Mouse (Mus musculus) cerebellum, adult 2 months (tissue): Measurements from ENCODE around the gene Lamb2. TPM values are rescaled to one million over a fixed set of nuclear protein-coding genes. Genes with fewer than 3 reads are reported as not detected.
A peak's percentile ranks its signal among the peaks of the same experiment; 100 is the strongest.

ENCODE experiments used
- DNase-seq, 2 experiments: peaks; one replicate each; pipeline ENCODE4 v3.0.0; 2021
- H3K27ac ChIP-seq: fragments of 200-500 bp; 2 replicates; pipeline ENCODE4 v1.5.1; 2012; ENCODE audit warnings: low read length, control low read depth, inconsistent platforms; ENCODE audit not compliant: insufficient read depth
- H3K27me3 ChIP-seq: fragments of 200-500 bp; 2 replicates; pipeline ENCODE4 v1.6.1; 2012; ENCODE audit warnings: inconsistent platforms, mild to moderate bottlenecking, low read length, moderate library complexity; ENCODE audit not compliant: control insufficient read depth, insufficient read depth
- H3K4me1 ChIP-seq: fragments of 200-500 bp; 2 replicates; pipeline ENCODE4 v1.6.1; 2011; ENCODE audit warnings: low read length; ENCODE audit not compliant: control insufficient read depth, insufficient read depth
- H3K4me3 ChIP-seq: fragments of 200-500 bp; replicated peaks from 2 replicates; pipeline ENCODE3; 2011; ENCODE audit warnings: mild to moderate bottlenecking, low read depth, low read length, control low read depth; ENCODE audit not compliant: insufficient read depth
- CTCF ChIP-seq: fragments of 200-500 bp; IDR thresholded peaks from 2 replicates; pipeline ENCODE4 v1.5.1; 2011; ENCODE audit warnings: low read depth, mild to moderate bottlenecking, control low read depth, low read length, moderate library complexity, borderline replicate concordance; ENCODE audit not compliant: insufficient read depth
- POLR2A ChIP-seq: fragments of 200-500 bp; IDR thresholded peaks from 2 replicates; pipeline ENCODE4 v1.6.1; 2011; ENCODE audit warnings: low read length, control low read depth, borderline replicate concordance; ENCODE audit not compliant: insufficient read depth
- WGBS: fragments of 180-500 bp; shearing (Covaris S2); methylation state at CpG from one replicate; pipeline ENCODE4 v1.1.7; 2018; 5-methylcytosine and 5-hydroxymethylcytosine counted together
- polyA plus RNA-seq: library from polyadenylated mRNA; depleted of rRNA; stranded (reverse); fragments of >200 nt; gene quantifications from 2 replicates; pipeline ENCODE4 v1.2.3, GENCODE M21; 2012

Gene Lamb2
- polyA plus RNA-seq, 1 experiment: 34.2 TPM

GRCm38 (mm10) chr9:108481520-108482210, 2.1 kb downstream of the Lamb2 start:
- Histone ChIP-seq H3K27ac (no peak overlapping the region), H3K27me3 (no peaks in the 10 kb centered on the region), H3K4me1 (no peaks in the 10 kb centered on the region), H3K4me3 (no peak overlapping the region)
- no peak for TF ChIP-seq CTCF
- TF ChIP-seq POLR2A: no peak
- no peak for DNase-seq
- WGBS: 81% methylated on average over 19 of the region's 19 CpGs

GRCm38 (mm10) chr9:108483051-108483790, 3.7 kb downstream of the Lamb2 start:
- DNase-seq: no peak
- no peaks in the 10 kb centered on the region for H3K4me1 ChIP-seq
- WGBS: 90% methylated on average over 18 of the region's 18 CpGs
- no peak overlapping the region for H3K27ac ChIP-seq
- H3K4me3 ChIP-seq: no peak overlapping the region
- TF ChIP-seq POLR2A (no peak), CTCF (no peak)
- H3K27me3 ChIP-seq: no peaks in the 10 kb centered on the region

GRCm38 (mm10) chr9:108484021-108484420, 4.5 kb downstream of the Lamb2 start:
- 93% methylated on average over 15 of the region's 15 CpGs for WGBS
- TF ChIP-seq POLR2A: no peak
- TF ChIP-seq CTCF: no peak
- Histone ChIP-seq H3K27ac (no peak overlapping the region), H3K4me3 (no peak overlapping the region), H3K4me1 (peaks cover under 1% of the 10 kb centered on the region), H3K27me3 (no peaks in the 10 kb centered on the region)
- DNase-seq: no peak

GRCm38 (mm10) chr9:108485301-108485875, 5.9 kb downstream of the Lamb2 start:
- 91% methylated on average over 19 of the region's 19 CpGs for WGBS
- Histone ChIP-seq H3K4me3 (no peak overlapping the region), H3K4me1 (peaks cover 7% of the 10 kb centered on the region), H3K27ac (no peak overlapping the region), H3K27me3 (no peaks in the 10 kb centered on the region)
- DNase-seq: no peak
- TF ChIP-seq POLR2A (no peak), CTCF (no peak)

- WGBS: 90% methylated on average over 8 of the region's 8 CpGs
- H3K4me3 ChIP-seq: no peak overlapping the region
- TF ChIP-seq CTCF: no peak
- TF ChIP-seq POLR2A: no peak
Observed at GRCm38 (mm10) chr9:108486973-108487530, 7.5 kb downstream of the Lamb2 start.

GRCm38 (mm10) chr9:108488403-108488802, 8.9 kb downstream of the Lamb2 start:
- no peak overlapping the region for H3K4me3 ChIP-seq
- TF ChIP-seq CTCF: no peak
- no peak for TF ChIP-seq POLR2A
- H3K4me1 ChIP-seq: peaks cover 16% of the 10 kb centered on the region
- H3K27ac ChIP-seq: no peak overlapping the region
- no peaks in the 10 kb centered on the region for H3K27me3 ChIP-seq
- no peak for DNase-seq
- WGBS: 90% methylated on average over 17 of the region's 17 CpGs

More at GRCm38 (mm10) chr9:108486973-108487530, 7.5 kb downstream of the Lamb2 start:
- Histone ChIP-seq H3K27me3 (no peaks in the 10 kb centered on the region), H3K27ac (no peak overlapping the region), H3K4me1 (peaks cover 10% of the 10 kb centered on the region)
- no peak for DNase-seq

GRCm38 (mm10) chr9:108489215-108489614, 9.7 kb downstream of the Lamb2 start:
- DNase-seq: no peak
- WGBS: 93% methylated on average over 20 of the region's 20 CpGs
- H3K27me3 ChIP-seq: no peaks in the 10 kb centered on the region
- H3K4me1 ChIP-seq: peaks cover 16% of the 10 kb centered on the region
- H3K4me3 ChIP-seq: no peak overlapping the region
- TF ChIP-seq POLR2A (no peak), CTCF (no peak)
- H3K27ac ChIP-seq: peak overlapping the region; percentile 88; the same call in 1 of the 2 replicates
